Mouse (Mus musculus) lung, embryonic 16.5 days (tissue): ENCODE data around the gene 1810037I17Rik. TPM values are rescaled to one million over a fixed set of nuclear protein-coding genes. Genes with fewer than 3 reads are reported as not detected.

ENCODE experiments used
- ATAC-seq: fragments of 200-750 bp; cut with Nextera tagmentation; 2 replicates; pipeline ENCODE4 v1.8.0; 2017; ENCODE audit warnings: low read depth, mild to moderate bottlenecking, moderate library complexity
- H3K27ac ChIP-seq: fragments of 300-500 bp; sonication (generic); 2 replicates; pipeline ENCODE4 v1.5.1; 2014; ENCODE audit warnings: mild to moderate bottlenecking, control low read depth, low read length
- H3K27me3 ChIP-seq: fragments of 300-500 bp; sonication (generic); 2 replicates; pipeline ENCODE4 v1.6.1; 2014; ENCODE audit warnings: low read depth, low read length, mixed read lengths; ENCODE audit not compliant: control insufficient read depth, insufficient read depth
- H3K36me3 ChIP-seq: fragments of 300-500 bp; sonication (generic); 2 replicates; pipeline ENCODE4 v1.6.1; 2014; ENCODE audit warnings: low read length; ENCODE audit not compliant: control insufficient read depth, insufficient read depth
- H3K4me1 ChIP-seq: fragments of 300-500 bp; sonication (generic); replicated peaks from 2 replicates; pipeline ENCODE4 v1.6.1; 2014; ENCODE audit warnings: low read length, mixed read lengths; ENCODE audit not compliant: control insufficient read depth, insufficient read depth
- H3K4me2 ChIP-seq: fragments of 300-500 bp; sonication (generic); 2 replicates; pipeline ENCODE4 v1.6.1; 2014; ENCODE audit warnings: low read depth, low read length, control low read depth
- H3K4me3 ChIP-seq: fragments of 300-500 bp; sonication (generic); 2 replicates; pipeline ENCODE4 v1.5.1; 2014; ENCODE audit warnings: mild to moderate bottlenecking, low read length, control low read depth
- H3K9ac ChIP-seq: fragments of 300-500 bp; sonication (generic); 2 replicates; pipeline ENCODE4 v1.6.1; 2014; ENCODE audit warnings: low read length, control low read depth
- H3K9me3 ChIP-seq: fragments of 300-500 bp; sonication (generic); 2 replicates; pipeline ENCODE4 v1.6.1; 2016; ENCODE audit warnings: low read length; ENCODE audit not compliant: control insufficient read depth
- WGBS: fragments of 180-500 bp; shearing (Covaris S2); extraction: QIAGEN DNeasy Blood & Tissue Kit; methylation state at CpG from one replicate; pipeline ENCODE4 v1.1.7; 2014; 5-methylcytosine and 5-hydroxymethylcytosine counted together
- polyA plus RNA-seq: library from polyadenylated mRNA; unstranded; fragments of >200 nt; fragmentation: Nextera tagmentation; extraction: Ambion mirVana; gene quantifications from 2 replicates; pipeline ENCODE4 v1.2.1, GENCODE M21; 2015

Gene 1810037I17Rik
- polyA plus RNA-seq, 1 experiment from 2014 or later, result 118 TPM

DNA sequence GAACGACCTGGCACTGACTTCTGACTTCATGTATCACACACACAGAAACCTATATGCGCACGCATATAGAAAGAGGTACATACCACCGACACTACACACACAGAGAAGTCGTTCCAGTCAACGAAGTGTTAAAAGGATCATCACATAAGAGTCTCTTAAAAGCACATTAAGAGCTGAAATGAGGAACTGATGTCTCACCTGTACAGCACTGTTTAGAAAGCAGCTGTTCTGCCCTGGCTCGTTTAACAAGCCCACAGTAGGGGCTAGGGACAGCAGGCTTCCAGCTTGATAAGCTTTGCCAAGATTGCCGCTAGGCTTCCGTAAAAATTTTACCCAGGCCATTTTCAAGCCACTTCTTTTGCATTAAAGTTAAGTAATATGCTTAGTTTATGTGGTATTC is 44.4 kb downstream of the 1810037I17Rik start:
- H3K4me2 ChIP-seq, result no peak overlapping the region
- H3K4me1 ChIP-seq, result no peaks in the 10 kb centered on the region
- H3K36me3 ChIP-seq, result peaks cover 6% of the 10 kb centered on the region; the same call in 1 of the 2 replicates
- no peaks in the 10 kb centered on the region for H3K9me3 ChIP-seq
- H3K27me3 ChIP-seq, result no peaks in the 10 kb centered on the region
- no peak overlapping the region for H3K27ac ChIP-seq
- H3K9ac ChIP-seq, result no peak overlapping the region
- ATAC-seq, result no peak
- WGBS, result 86% methylated on average over 9 of the region's 9 CpGs
- H3K4me3 ChIP-seq, result no peak overlapping the region

DNA sequence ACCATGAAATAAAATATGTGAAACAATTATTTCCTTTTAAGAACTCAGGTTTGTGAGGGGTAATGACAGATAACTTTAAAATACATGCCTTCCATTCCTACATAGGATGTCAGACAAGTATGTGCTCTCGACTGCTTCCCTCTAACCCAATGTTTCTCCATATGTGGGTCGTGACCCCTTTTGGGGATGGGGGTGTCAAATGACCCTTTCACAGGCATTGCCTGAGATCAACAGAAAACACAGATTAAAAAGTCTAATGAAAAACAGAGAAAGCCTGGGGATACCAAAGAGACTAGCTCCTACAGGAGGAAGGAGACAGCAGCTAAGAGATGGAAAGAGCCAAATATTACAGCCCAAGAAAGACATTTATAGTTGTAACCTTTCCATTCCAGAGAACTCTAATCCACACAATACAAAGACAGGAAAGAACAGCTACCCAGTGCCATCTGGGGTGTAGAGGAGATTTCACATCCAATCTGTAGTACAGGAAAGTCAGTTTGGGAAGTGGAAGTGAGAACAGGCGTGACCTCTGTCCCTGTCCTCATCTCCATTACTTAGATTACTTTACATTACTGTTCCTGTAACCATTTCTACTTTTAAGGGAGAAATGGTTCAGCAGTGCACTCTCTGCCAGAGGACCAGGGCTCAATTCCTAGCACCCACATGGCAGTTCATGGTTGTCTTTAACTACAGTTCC is 48.3 kb downstream of the 1810037I17Rik start:
- no peak for ATAC-seq
- Histone ChIP-seq H3K4me1 (no peaks in the 10 kb centered on the region), H3K4me3 (no peak overlapping the region), H3K27me3 (no peaks in the 10 kb centered on the region), H3K9me3 (no peaks in the 10 kb centered on the region), H3K36me3 (peaks cover 6% of the 10 kb centered on the region; the same call in 1 of the 2 replicates), H3K27ac (no peak overlapping the region), H3K4me2 (no peak overlapping the region), H3K9ac (no peak overlapping the region)
- WGBS, result 68% methylated on average over 3 of the region's 3 CpGs

DNA sequence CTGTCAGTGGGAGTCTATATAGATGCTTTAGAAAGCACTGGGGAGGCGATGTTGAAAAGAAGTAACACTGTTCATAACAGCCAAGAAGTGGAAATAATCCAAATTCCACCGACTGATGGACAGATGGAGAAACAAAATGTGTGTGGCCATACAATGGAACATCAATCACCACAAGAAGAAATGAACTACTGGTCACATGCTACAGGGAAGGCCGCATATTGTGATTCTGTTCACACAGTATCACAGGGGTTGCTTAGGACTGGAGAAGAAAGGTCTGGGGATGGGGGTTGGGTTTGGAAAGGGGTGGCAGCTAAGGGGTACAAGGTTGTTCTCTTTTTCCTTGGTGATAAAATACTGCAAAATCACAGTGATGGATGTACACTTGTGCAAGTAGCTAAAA is 50.8 kb downstream of the 1810037I17Rik start:
- no peak for ATAC-seq
- H3K9ac ChIP-seq, result no peak overlapping the region
- H3K9me3 ChIP-seq, result no peaks in the 10 kb centered on the region
- H3K36me3 ChIP-seq, result no peaks in the 10 kb centered on the region
- no peak overlapping the region for H3K4me3 ChIP-seq
- no peak overlapping the region for H3K27ac ChIP-seq
- no peaks in the 10 kb centered on the region for H3K27me3 ChIP-seq
- H3K4me1 ChIP-seq, result no peaks in the 10 kb centered on the region
- no peak overlapping the region for H3K4me2 ChIP-seq
- 62% methylated on average over 3 of the region's 3 CpGs for WGBS

DNA sequence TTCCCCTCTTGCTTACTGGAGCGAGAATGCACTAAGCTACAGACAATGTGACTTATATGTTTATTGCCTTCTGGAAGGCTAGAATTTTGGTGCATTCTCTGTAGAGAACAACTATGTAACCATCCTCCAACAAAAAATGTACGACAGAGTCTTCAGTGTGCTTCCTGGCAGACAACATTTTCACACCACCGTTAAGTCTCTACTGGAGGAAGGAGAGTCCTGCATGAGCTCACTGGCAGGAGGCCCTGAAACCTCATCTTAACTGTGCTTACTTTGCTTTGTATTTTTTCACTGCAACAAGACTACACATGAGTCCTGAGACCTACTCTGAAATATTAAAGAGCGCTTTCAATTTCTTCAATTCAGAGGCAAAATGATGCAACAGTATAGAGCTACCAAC is 51.4 kb downstream of the 1810037I17Rik start:
- H3K9me3 ChIP-seq, result no peaks in the 10 kb centered on the region
- no peak overlapping the region for H3K27ac ChIP-seq
- H3K36me3 ChIP-seq, result no peaks in the 10 kb centered on the region
- H3K4me1 ChIP-seq, result no peaks in the 10 kb centered on the region
- WGBS, result 68% methylated on average over 4 of the region's 4 CpGs
- ATAC-seq, result no peak
- no peak overlapping the region for H3K4me3 ChIP-seq
- H3K9ac ChIP-seq, result no peak overlapping the region; the same call in 1 of the 2 replicates
- H3K27me3 ChIP-seq, result no peaks in the 10 kb centered on the region
- no peak overlapping the region for H3K4me2 ChIP-seq

Other genes starting within 250 kb of the 1810037I17Rik start
- 23.7 and 24.7 TPM in 2 replicates for gene Pde5a, start 195.3 kb upstream of the 1810037I17Rik start, polyA plus RNA-seq
- gene Fabp2, start 29.1 kb upstream of the 1810037I17Rik start, polyA plus RNA-seq, result 0.21 and 0.97 TPM in 2 replicates
- gene Gm10959, start 4.8 kb upstream of the 1810037I17Rik start, polyA plus RNA-seq, result not detected in 2 replicates
- gene Usp53, start 60.3 kb downstream of the 1810037I17Rik start, polyA plus RNA-seq, result 6.2 and 7.0 TPM in 2 replicates
- gene Myoz2, start 110.8 kb downstream of the 1810037I17Rik start, polyA plus RNA-seq, result 6.6 and 8.4 TPM in 2 replicates